Mouse (Mus musculus) stomach, postnatal 0 days (tissue): Measurements from ENCODE around the gene Eme2.

Source experiments
- CTCF ChIP-seq: IDR thresholded peaks from 2 replicates; pipeline ENCODE4 v1.5.1; 2016; ENCODE audit warnings: antibody characterized with exemption, low read depth, mild to moderate bottlenecking, moderate library complexity
- EP300 ChIP-seq: optimal IDR thresholded peaks from 2 replicates; pipeline ENCODE3; 2016; ENCODE audit warnings: antibody characterized with exemption

GRCm38 (mm10) chr17:24874989-24875388 lies 19.9 kb downstream of the Eme2 start:
- TF ChIP-seq CTCF = no peak
- no peak for TF ChIP-seq EP300
